Mouse (Mus musculus) cerebellum, adult (tissue): ENCODE measurements around the gene Cblc.

Experiments used
- ATAC-seq: cut with Nextera tagmentation; 2 replicates; pipeline ENCODE4 v1.9.2; 2017; ENCODE audit warnings: mild to moderate bottlenecking, moderate library complexity, mixed read lengths; ENCODE audit not compliant: insufficient number of reproducible peaks, low FRiP score, low TSS enrichment

Cblc gene

GRCm38 (mm10) chr7:19740269-19740668 lies 56.3 kb downstream of the Cblc start:
- ATAC-seq = no peak

- ATAC-seq = no peak
These were observed 57.8 kb downstream of the Cblc start for GRCm38 (mm10) chr7:19738771-19739170.

- no peak for ATAC-seq
These were observed 60.1 kb downstream of the Cblc start for GRCm38 (mm10) chr7:19736389-19737057.

DNA sequence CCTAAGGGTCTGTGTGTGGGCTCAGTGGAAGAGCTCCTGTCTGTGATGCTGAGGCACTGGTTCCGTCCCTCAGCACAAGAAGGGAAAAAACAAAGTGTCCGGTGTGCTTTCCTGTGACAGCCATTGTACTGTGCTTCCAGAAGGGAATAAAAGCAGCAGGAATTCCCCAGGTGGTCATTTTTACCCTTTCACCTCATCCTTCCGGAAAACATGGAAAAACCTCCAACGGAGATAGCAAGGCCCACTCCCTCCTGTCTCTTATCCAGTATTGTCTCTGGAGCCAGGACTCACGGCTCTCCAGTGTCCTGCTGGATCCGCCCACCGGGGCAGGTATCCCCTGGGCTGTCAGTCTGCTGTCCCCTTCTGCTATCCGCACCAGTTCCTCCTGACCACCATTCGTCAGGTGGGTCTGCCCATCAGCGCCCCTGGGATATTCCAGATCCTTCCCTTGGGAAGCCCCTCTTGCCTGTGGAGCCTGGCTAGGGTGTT lies 62.4 kb downstream of the Cblc start:
- no peak for ATAC-seq
